ENCODE assay signal across 8 mouse cellular contexts in the genomic region with DNA sequence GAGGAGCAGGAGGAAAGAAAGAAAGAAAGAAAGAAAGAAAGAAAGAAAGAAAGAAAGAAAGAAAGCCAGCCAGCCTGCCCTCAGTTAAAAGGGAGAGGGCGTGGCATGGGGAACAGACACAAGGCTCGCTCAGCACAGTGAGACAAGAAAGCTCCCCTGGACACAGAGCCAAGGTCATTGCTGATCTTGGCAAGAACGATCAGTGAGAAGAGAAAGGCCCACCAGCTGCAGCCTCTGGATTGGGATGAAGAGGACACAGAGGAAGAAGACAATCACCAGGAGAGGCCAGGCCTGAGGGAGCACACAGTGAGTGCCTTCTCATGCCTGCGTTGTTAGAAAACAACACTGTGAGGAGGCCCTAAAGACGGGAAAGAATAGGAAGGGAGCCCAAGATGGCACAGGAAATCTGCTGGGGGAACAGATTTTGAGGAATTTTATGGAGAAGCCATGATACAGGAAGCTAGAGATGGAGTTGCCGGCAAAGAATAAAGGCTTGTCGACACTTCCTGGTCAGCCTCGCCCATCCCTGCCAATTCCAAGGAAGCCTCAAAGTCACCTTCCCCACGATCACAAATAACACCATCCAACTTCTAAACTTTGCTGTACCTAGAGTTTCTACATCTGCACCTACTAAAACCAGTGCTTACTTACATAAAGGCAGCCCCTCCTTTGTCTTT. TPM values are rescaled to one million over a fixed set of nuclear protein-coding genes. Genes with fewer than 3 reads are reported as not detected.
DNase-seq lines count a peak whose midpoint lies in the region; ATAC-seq and TF ChIP-seq lines count a peak whose summit lies in the region.

No protein-coding gene starts in this region.

- H3K9ac ChIP-seq in limb, embryonic 15.5 days, result no peak overlapping the region
- no peak overlapping the region for H3K9ac ChIP-seq in intestine, embryonic 14.5 days (ENCODE audit: low read length)

- H3ac ChIP-seq in myocyte (ENCODE audit: control insufficient read depth, insufficient read length), result no peak overlapping the region

- TF ChIP-seq CTCF in embryonic fibroblast, embryonic 13.5 days (IDR thresholded peaks at IDR 0.05; ENCODE audit: borderline replicate concordance, insufficient read depth, low read length), result no peak

- no peak overlapping the region for H3K4me2 ChIP-seq in limb, embryonic 15.5 days
- no peak overlapping the region for H3K4me2 ChIP-seq in intestine, embryonic 14.5 days (ENCODE audit: low read length)
- peak overlapping the region; percentile 59 for H3K4me2 ChIP-seq in myocyte (ENCODE audit: low read depth)

- no peak for ATAC-seq in limb, embryonic 15.5 days (ENCODE audit: insufficient number of reproducible peaks, low FRiP score, low TSS enrichment, low read depth)
- ATAC-seq in intestine, embryonic 14.5 days (replicated peaks; ENCODE audit: low FRiP score, low TSS enrichment, low read depth), result no peak

- no peaks in the 10 kb centered on the region for H3K27me3 ChIP-seq in limb, embryonic 15.5 days
- no peaks in the 10 kb centered on the region for H3K27me3 ChIP-seq in limb, embryonic 10.5 days (ENCODE audit: low read depth, poor library complexity, severe bottlenecking)
- H3K27me3 ChIP-seq in intestine, embryonic 14.5 days (replicated peaks; ENCODE audit: control insufficient read depth, insufficient read depth, low read length), result no peaks in the 10 kb centered on the region
- no peaks in the 10 kb centered on the region for H3K27me3 ChIP-seq in myocyte (ENCODE audit: control insufficient read depth, insufficient read depth, insufficient read length)

- no peak overlapping the region for H3K4me3 ChIP-seq in limb, embryonic 15.5 days
- H3K4me3 ChIP-seq in limb, embryonic 10.5 days, result no peak overlapping the region
- H3K4me3 ChIP-seq in embryonic fibroblast, embryonic 13.5 days (ENCODE audit: insufficient read depth, low read length), result no peak overlapping the region
- no peak overlapping the region for H3K4me3 ChIP-seq in intestine, embryonic 14.5 days (ENCODE audit: low read depth, low read length)
- no peak overlapping the region for H3K4me3 ChIP-seq in myocyte

- H3K27ac ChIP-seq in limb, embryonic 15.5 days, result peak overlapping the region; percentile 38
- H3K27ac ChIP-seq in limb, embryonic 10.5 days, result no peak overlapping the region
- H3K27ac ChIP-seq in embryonic fibroblast, embryonic 13.5 days (ENCODE audit: insufficient read depth, low read length), result peak overlapping the region; percentile 63
- peak overlapping the region; percentile 25; the same call in 1 of the 2 replicates for H3K27ac ChIP-seq in intestine, embryonic 14.5 days (ENCODE audit: low read depth)

- 74% methylated on average over 9 of the region's 9 CpGs for WGBS in limb, embryonic 15.5 days
- WGBS in limb, embryonic 10.5 days, result 77% methylated on average over 9 of the region's 9 CpGs
- 64% methylated on average over 9 of the region's 9 CpGs for WGBS in intestine, embryonic 14.5 days

- no peaks in the 10 kb centered on the region for H3K36me3 ChIP-seq in limb, embryonic 15.5 days
- H3K36me3 ChIP-seq in limb, embryonic 10.5 days, result no peaks in the 10 kb centered on the region
- H3K36me3 ChIP-seq in intestine, embryonic 14.5 days (ENCODE audit: control insufficient read depth, insufficient read depth, low read length), result no peaks in the 10 kb centered on the region
- no peaks in the 10 kb centered on the region for H3K36me3 ChIP-seq in myocyte (ENCODE audit: control insufficient read depth, insufficient read depth)

- peaks cover 41% of the 10 kb centered on the region for H3K4me1 ChIP-seq in limb, embryonic 15.5 days
- H3K4me1 ChIP-seq in limb, embryonic 10.5 days, result peaks cover 22% of the 10 kb centered on the region
- H3K4me1 ChIP-seq in embryonic fibroblast, embryonic 13.5 days (ENCODE audit: control insufficient read depth, insufficient read depth, low read length), result peaks cover 48% of the 10 kb centered on the region
- peaks cover 27% of the 10 kb centered on the region for H3K4me1 ChIP-seq in intestine, embryonic 14.5 days (replicated peaks; ENCODE audit: control insufficient read depth, insufficient read depth, low read length)

- peaks cover 98% of the 10 kb centered on the region for H3K79me2 ChIP-seq in myocyte (ENCODE audit: control insufficient read depth, insufficient read depth)

- no peak for TF ChIP-seq POLR2A in embryonic fibroblast, embryonic 13.5 days (IDR thresholded peaks at IDR 0.05; ENCODE audit: low read depth, low read length)
- no peak for TF ChIP-seq POLR2A in myocyte (IDR thresholded peaks at IDR 0.05; ENCODE audit: insufficient read length, low read depth)

- H3K9me3 ChIP-seq in limb, embryonic 15.5 days, result no peaks in the 10 kb centered on the region
- no peaks in the 10 kb centered on the region for H3K9me3 ChIP-seq in limb, embryonic 10.5 days (replicated peaks)
- no peaks in the 10 kb centered on the region for H3K9me3 ChIP-seq in intestine, embryonic 14.5 days (ENCODE audit: control insufficient read depth, low read length)

- DNase-seq in limb, embryonic 10.5 days (ENCODE audit: low spot score), result no peak
- no peak for DNase-seq in intestine, embryonic 14.5 days (ENCODE audit: low spot score)
- DNase-seq in embryo, embryonic 10.5 days (ENCODE audit: low spot score), result no peak
- DNase-seq in thymus, postnatal 0 days (ENCODE audit: low spot score), result no peak
- no peak for DNase-seq in urinary bladder, adult 18-20 months (ENCODE audit: low spot score in 2 of 2)

TF ChIP-seq in myocyte, 11 proteins besides CTCF, POLR2A, EP300 and RAD21:
- no peak for TF ChIP-seq MAX (IDR thresholded peaks at IDR 0.05; ENCODE audit: low read depth)
- no peak for TF ChIP-seq USF1 (IDR thresholded peaks at IDR 0.05; ENCODE audit: low read depth)
- TF ChIP-seq TCF12 (IDR thresholded peaks at IDR 0.05; ENCODE audit: insufficient read depth, poor library complexity, severe bottlenecking), result no peak
- TF ChIP-seq TCF3 (IDR thresholded peaks at IDR 0.05; ENCODE audit: insufficient read length, low read depth), result no peak

RNA-seq across cellular contexts. Expression of a gene that starts 44.2 kb away (rescaled TPM):
- polyA plus RNA-seq in limb, embryonic 15.5 days (2015; fragmentation: Nextera tagmentation; extraction: Ambion mirVana), result 98.9 and 103 TPM in 2 replicates
- polyA plus RNA-seq in limb, embryonic 10.5 days (2016; fragmentation: Nextera tagmentation; extraction: Ambion mirVana), result 21.8 and 25.4 TPM in 2 replicates
- polyA plus RNA-seq in embryonic fibroblast, embryonic 13.5 days (2011; ENCODE audit: insufficient read length, low read depth, missing spikeins), result 206 and 311 TPM in 2 replicates
- polyA plus RNA-seq in intestine, embryonic 14.5 days (2014; fragmentation: Nextera tagmentation; extraction: Ambion mirVana), result 81.7 and 82.5 TPM in 2 replicates
- polyA plus RNA-seq in myocyte (2012; fragmentation: generic; extraction: Trizol), result 61.7 TPM
- 87.5 and 104 TPM in 2 replicates for polyA plus RNA-seq in thymus, postnatal 0 days (2015; fragmentation: Nextera tagmentation; extraction: Ambion mirVana)
